Mouse (Mus musculus): Measurements from ENCODE around the gene Ak2. TPM values are rescaled to one million over a fixed set of nuclear protein-coding genes. Genes with fewer than 3 reads are reported as not detected.

The Ak2 gene
- polyA plus RNA-seq, 1 experiment from 2014 or later, result 129 TPM

- Histone ChIP-seq H3K36me3 (ENCODE audit: control insufficient read depth, insufficient read depth, low read length) (no peaks in the 10 kb centered on the region), H3K4me1 (ENCODE audit: control insufficient read depth in 2 of 2, insufficient read depth in 2 of 2, low read length in 2 of 2) (peaks cover 0 to 10% of the 10 kb centered on the region in 2 experiments; a peak in 2 of 4 replicates), H3K4me3 (ENCODE audit: control insufficient read depth in 1 of 2, insufficient read depth in 1 of 2, low read depth in 1 of 2, low read length in 2 of 2) (peak within 1 kb of the TSS; percentile 88 to 91), H3K27me3 (ENCODE audit: control insufficient read depth, insufficient read depth, low read length) (no peaks in the 10 kb centered on the region), H3K9ac (ENCODE audit: low read length) (peak within 1 kb of the TSS; percentile 91), H3K9me3 (ENCODE audit: control insufficient read depth, low read length) (no peaks in the 10 kb centered on the region), H3K4me2 (ENCODE audit: low read length) (peak within 1 kb of the TSS; percentile 100), H3K27ac (replicated peaks in 1 of 2; ENCODE audit: control insufficient read depth in 1 of 2, insufficient read depth in 1 of 2, low read depth in 2 of 2, low read length in 2 of 2) (peak within 1 kb of the TSS; percentile 34 to 85; a peak in 3 of 4 replicates)
- peak; percentile 33 for ATAC-seq (ENCODE audit: insufficient number of reproducible peaks, insufficient read depth, low FRiP score, low read depth)
- under 1% methylated on average over 74 of the region's 107 CpGs for WGBS
These were observed 66.7 kb downstream of the Ak2 start, which contains the start of gene Rnf19b for GRCm38 (mm10) chr4:129058207-129059092. Gene Rnf19b, plus strand, starts transcription at chr4:129058271.

GRCm38 (mm10) chr4:129059125-129059551 lies 67.4 kb downstream of the Ak2 start:
- peaks cover 0 to 10% of the 10 kb centered on the region in 2 experiments; a peak in 2 of 4 replicates for H3K4me1 ChIP-seq (ENCODE audit: control insufficient read depth in 2 of 2, insufficient read depth in 2 of 2, low read length in 2 of 2)
- WGBS, result 5% methylated on average over 13 of the region's 13 CpGs
- no peaks in the 10 kb centered on the region for H3K27me3 ChIP-seq (ENCODE audit: control insufficient read depth, insufficient read depth, low read length)
- no peaks in the 10 kb centered on the region for H3K9me3 ChIP-seq (ENCODE audit: control insufficient read depth, low read length)
- no peaks in the 10 kb centered on the region for H3K36me3 ChIP-seq (ENCODE audit: control insufficient read depth, insufficient read depth, low read length)
- peak overlapping the region; percentile 91 for H3K9ac ChIP-seq (ENCODE audit: low read length)
- H3K4me3 ChIP-seq (ENCODE audit: control insufficient read depth in 1 of 2, insufficient read depth in 1 of 2, low read depth in 1 of 2, low read length in 2 of 2), result peak overlapping the region; percentile 88 to 91
- peak overlapping the region in 1 of 2 experiments; percentile 85; a peak in 2 of 4 replicates for H3K27ac ChIP-seq (replicated peaks in 1 of 2; ENCODE audit: control insufficient read depth in 1 of 2, insufficient read depth in 1 of 2, low read depth in 2 of 2, low read length in 2 of 2)
- H3K4me2 ChIP-seq (ENCODE audit: low read length), result peak overlapping the region; percentile 100
- no peak for ATAC-seq (ENCODE audit: insufficient number of reproducible peaks, insufficient read depth, low FRiP score, low read depth)

- WGBS, result 42% methylated on average over 4 of the region's 4 CpGs
- no peaks in the 10 kb centered on the region for H3K9me3 ChIP-seq (ENCODE audit: control insufficient read depth, low read length)
These were observed 68.2 kb downstream of the Ak2 start for GRCm38 (mm10) chr4:129059922-129060321.

More at GRCm38 (mm10) chr4:129059922-129060321, 68.2 kb downstream of the Ak2 start:
- Histone ChIP-seq H3K9ac (ENCODE audit: low read length) (peak overlapping the region; percentile 91), H3K27ac (replicated peaks in 1 of 2; ENCODE audit: control insufficient read depth in 1 of 2, insufficient read depth in 1 of 2, low read depth in 2 of 2, low read length in 2 of 2) (no peak overlapping the region), H3K36me3 (ENCODE audit: control insufficient read depth, insufficient read depth, low read length) (no peaks in the 10 kb centered on the region), H3K4me3 (ENCODE audit: control insufficient read depth in 1 of 2, insufficient read depth in 1 of 2, low read depth in 1 of 2, low read length in 2 of 2) (peak overlapping the region in 1 of 2 experiments; percentile 88; a peak in 2 of 4 replicates), H3K4me2 (ENCODE audit: low read length) (peak overlapping the region; percentile 100), H3K4me1 (ENCODE audit: control insufficient read depth in 2 of 2, insufficient read depth in 2 of 2, low read length in 2 of 2) (peaks cover 0 to 10% of the 10 kb centered on the region in 2 experiments; a peak in 2 of 4 replicates), H3K27me3 (ENCODE audit: control insufficient read depth, insufficient read depth, low read length) (no peaks in the 10 kb centered on the region)
- no peak for ATAC-seq (ENCODE audit: insufficient number of reproducible peaks, insufficient read depth, low FRiP score, low read depth)

Other genes starting within 250 kb of the Ak2 start
- 0.12 and 0.13 TPM in 2 replicates for gene A3galt2, start 236.6 kb upstream of the Ak2 start, polyA plus RNA-seq (2014; fragmentation: Nextera tagmentation; extraction: Ambion mirVana)
- 14.8 and 17.6 TPM in 2 replicates for gene Zfp362, start 185.9 kb upstream of the Ak2 start, polyA plus RNA-seq (2014; fragmentation: Nextera tagmentation; extraction: Ambion mirVana)
- 3.5 and 3.6 TPM in 2 replicates for gene Trim62, start 108.4 kb upstream of the Ak2 start, polyA plus RNA-seq (2014; fragmentation: Nextera tagmentation; extraction: Ambion mirVana)
- 6.2 and 7.4 TPM in 2 replicates for gene Azin2, start 29.5 kb upstream of the Ak2 start, polyA plus RNA-seq (2014; fragmentation: Nextera tagmentation; extraction: Ambion mirVana)
- gene Rnf19b, start 66.3 kb downstream of the Ak2 start, polyA plus RNA-seq (2014; fragmentation: Nextera tagmentation; extraction: Ambion mirVana), result 8.2 and 9.0 TPM in 2 replicates
- gene Tmem54, start 113.6 kb downstream of the Ak2 start, polyA plus RNA-seq (2014; fragmentation: Nextera tagmentation; extraction: Ambion mirVana), result not detected in 2 replicates
- gene Hpca, start 130.1 kb downstream of the Ak2 start, polyA plus RNA-seq (2014; fragmentation: Nextera tagmentation; extraction: Ambion mirVana), result 0.31 and 0.47 TPM in 2 replicates
- 11.9 and 13.7 TPM in 2 replicates for gene Fndc5, start 145.0 kb downstream of the Ak2 start, polyA plus RNA-seq (2014; fragmentation: Nextera tagmentation; extraction: Ambion mirVana)
- 13.7 and 15.7 TPM in 2 replicates for gene S100pbp, start 197.8 kb downstream of the Ak2 start, polyA plus RNA-seq (2014; fragmentation: Nextera tagmentation; extraction: Ambion mirVana)
- gene Yars, start 197.8 kb downstream of the Ak2 start, polyA plus RNA-seq (2014; fragmentation: Nextera tagmentation; extraction: Ambion mirVana), result 46.3 and 51.2 TPM in 2 replicates

All from heart, embryonic 14.5 days (tissue).